Mouse (Mus musculus): Measurements from ENCODE around the gene Spatc1l. TPM values are rescaled to one million over a fixed set of nuclear protein-coding genes. Genes with fewer than 3 reads are reported as not detected.

Spatc1l gene
- total RNA-seq, 2 experiments from 2014 or later, result not detected

DNA sequence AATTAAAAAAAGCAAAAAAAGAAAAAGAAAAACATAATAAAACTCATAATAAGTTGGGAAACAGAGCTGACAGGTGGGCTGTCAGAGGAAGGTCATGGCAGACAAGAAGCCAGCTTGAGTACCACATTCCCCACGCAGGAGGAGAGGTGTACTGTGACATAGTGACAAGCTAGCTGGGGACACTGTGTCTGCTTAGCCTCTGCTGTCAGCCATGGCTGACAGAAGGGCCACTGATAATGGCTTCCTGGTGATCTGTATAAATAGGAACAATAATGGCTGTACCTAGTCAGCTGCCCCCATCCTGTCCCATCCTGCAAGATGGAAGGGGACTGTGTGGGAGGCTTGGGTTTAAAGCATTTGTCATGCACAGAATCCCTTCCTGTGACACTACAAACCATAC lies 24.1 kb downstream of the Spatc1l start:
- intact Hi-C loops (cut with DNase I), result no loop called here
- no peak for DNase-seq (ENCODE audit: low spot score in 2 of 2)

DNA sequence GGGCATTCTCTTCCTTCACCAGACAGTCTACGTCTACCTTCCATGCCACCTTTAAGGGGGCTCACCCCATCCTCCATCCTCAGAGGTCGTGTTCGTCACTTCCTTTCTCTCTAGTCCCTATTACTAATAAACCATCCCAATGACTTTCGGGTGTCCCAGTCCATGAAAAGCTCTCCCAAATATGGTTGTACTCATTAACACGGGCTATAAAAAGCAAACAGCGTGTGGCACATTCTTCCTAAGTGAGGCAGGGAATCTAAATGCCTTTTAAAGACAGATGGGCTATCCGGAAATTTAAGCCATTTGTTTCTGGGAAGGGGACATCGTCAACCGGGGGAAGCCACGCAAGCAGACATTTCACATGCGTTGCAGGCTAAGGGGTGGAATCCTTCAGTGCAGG lies 28.1 kb downstream of the Spatc1l start:
- intact Hi-C loops (cut with DNase I), result no loop called here
- peak in 1 of 2 experiments; percentile 13 for DNase-seq (ENCODE audit: low spot score in 2 of 2)

DNA sequence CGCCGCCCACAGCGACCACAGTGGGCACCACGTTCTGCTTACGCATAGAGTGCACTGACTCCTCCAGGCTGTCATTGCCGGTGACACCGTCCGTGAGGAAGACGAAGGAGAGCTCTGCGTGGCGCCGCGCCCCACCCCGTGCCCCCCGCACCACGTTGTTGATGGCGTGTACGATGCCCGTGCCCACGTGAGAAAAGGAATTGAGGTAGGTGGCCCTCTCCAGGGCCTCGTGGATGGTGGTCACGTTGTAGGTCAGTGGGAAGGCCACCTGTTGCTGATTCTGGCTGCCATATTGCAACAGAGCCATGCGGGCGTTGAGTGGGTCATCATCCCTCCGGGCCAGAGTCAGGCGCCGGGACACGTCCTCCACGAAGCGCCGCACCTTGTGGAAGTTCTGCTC lies 34.3 kb downstream of the Spatc1l start:
- intact Hi-C loops (cut with DNase I), result no loop called here

DNA sequence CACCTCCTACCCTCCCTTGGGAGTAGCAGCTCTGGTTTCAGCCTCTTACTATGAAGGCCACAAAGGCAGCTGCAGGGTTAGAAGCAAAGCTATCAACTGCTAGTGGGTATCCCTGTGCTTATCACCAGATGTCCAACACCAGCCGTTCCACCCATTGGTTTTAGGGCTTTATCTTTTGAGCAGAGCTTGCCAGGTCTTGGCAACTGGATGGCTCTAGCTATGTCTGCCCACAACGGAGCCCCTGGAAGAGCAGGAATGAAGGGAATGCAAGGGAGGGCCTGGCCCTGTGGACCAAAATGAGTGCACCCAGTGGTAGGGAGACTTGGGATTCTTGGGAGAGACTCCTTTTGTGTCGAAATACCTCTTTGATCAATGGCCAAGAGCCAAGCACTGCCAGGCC lies 40.6 kb downstream of the Spatc1l start:
- no peak for DNase-seq (ENCODE audit: low spot score in 2 of 2)
- intact Hi-C loops (cut with DNase I), result no loop called here

More for the DNA sequence above, 34.3 kb downstream of the Spatc1l start:
- no peak for DNase-seq (ENCODE audit: low spot score in 2 of 2)

DNA sequence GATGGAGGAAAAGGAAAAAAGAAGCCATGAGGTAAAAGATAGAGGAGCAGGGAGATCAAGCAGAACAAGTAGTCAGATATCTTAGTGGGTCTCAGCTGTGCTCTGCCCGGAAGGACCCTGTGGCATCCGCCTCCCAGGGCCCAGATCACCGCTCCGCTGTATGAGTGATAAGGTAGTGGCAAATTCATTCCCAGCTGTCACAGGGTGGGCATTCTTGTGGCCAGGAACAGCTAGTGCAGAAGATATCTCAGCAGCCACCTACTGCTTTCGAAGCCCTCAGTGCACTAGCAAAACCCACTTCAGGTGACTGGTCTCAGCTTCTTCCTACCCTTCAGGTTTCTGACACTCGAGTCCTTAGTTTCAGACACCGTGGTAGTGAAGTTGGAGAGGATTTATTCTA lies 50.4 kb downstream of the Spatc1l start:
- intact Hi-C loops (cut with DNase I), result no loop called here
- DNase-seq (ENCODE audit: low spot score in 2 of 2), result no peak

Other genes with a start within 250 kb of the Spatc1l start
- gene Dip2a, start 217.0 kb upstream of the Spatc1l start, total RNA-seq (2021), result 10 to 100 TPM; 52.7 to 57.4 TPM
- not detected for gene AC141477.1, start 121.8 kb upstream of the Spatc1l start, total RNA-seq (2021)
- gene Pcnt, start 119.5 kb upstream of the Spatc1l start, total RNA-seq (2021), result 10 to 100 TPM; 20.0 to 20.3 TPM
- gene 2610028H24Rik, start 113.2 kb upstream of the Spatc1l start, total RNA-seq (2021), result not detected
- 10 to 100 TPM; 51.1 to 56.9 TPM for gene Mcm3ap, start 93.3 kb upstream of the Spatc1l start, total RNA-seq (2021)
- 1 to 10 TPM; 3.8 to 4.4 TPM for gene Ybey, start 93.2 kb upstream of the Spatc1l start, total RNA-seq (2021)
- gene Lss, start 30.7 kb upstream of the Spatc1l start, total RNA-seq (2021), result 10 to 100 TPM; 44.2 to 45.1 TPM
- under 1 TPM in 1 of 2 experiments, not detected in 1; 0.16 TPM for gene Ftcd, start 13.4 kb downstream of the Spatc1l start, total RNA-seq (2021)
- 10 to 100 TPM in 1 of 2 experiments, 1 to 10 TPM in 1; 9.4 to 10.1 TPM for gene Col6a2, start 61.4 kb downstream of the Spatc1l start, total RNA-seq (2021)
- 10 to 100 TPM; 35.8 to 45.6 TPM for gene Col6a1, start 163.9 kb downstream of the Spatc1l start, total RNA-seq (2021)